Mouse (Mus musculus): ENCODE measurements around the gene Usp6nl.

Gene Usp6nl

GRCm38 (mm10) chr2:6423661-6424550 is 101.4 kb downstream of the Usp6nl start:
- DNase-seq: no peak

- no peak for DNase-seq
Measured at GRCm38 (mm10) chr2:6424851-6425250, 102.4 kb downstream of the Usp6nl start.

GRCm38 (mm10) chr2:6436085-6436950 is 113.9 kb downstream of the Usp6nl start:
- peak; percentile 50 to 63 for DNase-seq

GRCm38 (mm10) chr2:6441688-6442087 is 119.2 kb downstream of the Usp6nl start:
- DNase-seq: no peak

- DNase-seq: no peak
Measured at GRCm38 (mm10) chr2:6442302-6442701, 119.8 kb downstream of the Usp6nl start.

GRCm38 (mm10) chr2:6444015-6444414 is 121.5 kb downstream of the Usp6nl start:
- DNase-seq: no peak

- no peak for DNase-seq
Measured at GRCm38 (mm10) chr2:6444723-6445169, 122.3 kb downstream of the Usp6nl start.

GRCm38 (mm10) chr2:6445858-6446257 is 123.4 kb downstream of the Usp6nl start:
- DNase-seq: no peak

GRCm38 (mm10) chr2:6448880-6449279 is 126.4 kb downstream of the Usp6nl start:
- no peak for DNase-seq

GRCm38 (mm10) chr2:6449656-6450055 is 127.2 kb downstream of the Usp6nl start:
- no peak for DNase-seq

GRCm38 (mm10) chr2:6450544-6450943 is 128.1 kb downstream of the Usp6nl start:
- no peak for DNase-seq

- no peak for DNase-seq
Measured at GRCm38 (mm10) chr2:6454941-6455516, 132.6 kb downstream of the Usp6nl start.

GRCm38 (mm10) chr2:6459282-6460047 is 137.0 kb downstream of the Usp6nl start:
- DNase-seq: peak; percentile 82 to 89

- DNase-seq: no peak
Measured at GRCm38 (mm10) chr2:6462306-6462705, 139.8 kb downstream of the Usp6nl start.

GRCm38 (mm10) chr2:6463772-6464661 is 141.6 kb downstream of the Usp6nl start:
- DNase-seq: peak; percentile 53 to 69

GRCm38 (mm10) chr2:6466396-6466795 is 143.9 kb downstream of the Usp6nl start:
- DNase-seq: no peak

GRCm38 (mm10) chr2:6467318-6467717 is 144.9 kb downstream of the Usp6nl start:
- DNase-seq: no peak

- DNase-seq: peak; percentile 65 to 73
Measured at GRCm38 (mm10) chr2:6469164-6469563, 146.7 kb downstream of the Usp6nl start.

- no peak for DNase-seq
Measured at GRCm38 (mm10) chr2:6471110-6471611, 148.7 kb downstream of the Usp6nl start.

GRCm38 (mm10) chr2:6473829-6474228 is 151.4 kb downstream of the Usp6nl start:
- DNase-seq: no peak

- DNase-seq: no peak
Measured at GRCm38 (mm10) chr2:6477884-6478283, 155.4 kb downstream of the Usp6nl start.

All from lung, adult 18-20 months (tissue).